Mouse (Mus musculus) liver, adult 2 months (tissue): ENCODE results near the gene Tmem38b. TPM values are rescaled to one million over a fixed set of nuclear protein-coding genes. Genes with fewer than 3 reads are reported as not detected.
A peak's percentile ranks its signal among the peaks of the same experiment; 100 is the strongest.

ENCODE experiments used
- DNase-seq: peaks from one replicate; pipeline ENCODE4 v3.0.0-alpha.2; 2011; ENCODE audit warnings: low read depth, low spot score; ENCODE audit errors: extremely low read depth
- H3K27ac ChIP-seq: fragments of 200-500 bp; replicated peaks from 2 replicates; pipeline ENCODE4 v1.5.1; 2012; ENCODE audit warnings: low read depth, mild to moderate bottlenecking, control low read depth, inconsistent platforms, low read length; ENCODE audit not compliant: insufficient read depth
- H3K27me3 ChIP-seq: fragments of 200-500 bp; 2 replicates; pipeline ENCODE4 v1.6.1; 2012; ENCODE audit warnings: mild to moderate bottlenecking, moderate library complexity, low read length, inconsistent platforms; ENCODE audit not compliant: control insufficient read depth, insufficient read depth
- H3K36me3 ChIP-seq: fragments of 200-500 bp; 2 replicates; pipeline ENCODE4 v1.6.1; 2012; ENCODE audit warnings: low read length, inconsistent platforms; ENCODE audit not compliant: control insufficient read depth, insufficient read depth
- H3K4me1 ChIP-seq: fragments of 200-500 bp; 2 replicates; pipeline ENCODE4 v1.6.1; 2011; ENCODE audit warnings: low read length; ENCODE audit not compliant: control insufficient read depth, insufficient read depth
- H3K4me3 ChIP-seq: fragments of 200-500 bp; 2 replicates; pipeline ENCODE4 v1.5.1; 2011; ENCODE audit warnings: low read depth, mild to moderate bottlenecking, control low read depth, low read length, moderate library complexity; ENCODE audit not compliant: insufficient read depth
- H3K79me2 ChIP-seq: fragments of 200-500 bp; 2 replicates; pipeline ENCODE4 v1.6.1; 2012; ENCODE audit warnings: inconsistent platforms, mild to moderate bottlenecking, low read length, moderate library complexity; ENCODE audit not compliant: control insufficient read depth, insufficient read depth
- H3K9ac ChIP-seq: fragments of 200-500 bp; 2 replicates; pipeline ENCODE4 v1.6.1; 2012; ENCODE audit warnings: low read depth, mild to moderate bottlenecking, control low read depth, inconsistent platforms, low read length
- CTCF ChIP-seq: fragments of 200-500 bp; IDR thresholded peaks from 2 replicates; pipeline ENCODE4 v1.5.1; 2011; ENCODE audit warnings: low read depth, low read length, control low read depth
- POLR2A ChIP-seq: fragments of 200-500 bp; IDR thresholded peaks from 2 replicates; pipeline ENCODE4 v1.6.1; 2011; ENCODE audit warnings: low read length, control low read depth; ENCODE audit not compliant: insufficient read depth; ENCODE audit errors: extremely low read depth
- WGBS: fragments of 180-500 bp; shearing (Covaris S2); methylation state at CpG from one replicate; pipeline ENCODE4 v1.1.7; 2018; 5-methylcytosine and 5-hydroxymethylcytosine counted together
- polyA plus RNA-seq: library from polyadenylated mRNA; depleted of rRNA; stranded (reverse); fragments of >200 nt; gene quantifications from 2 replicates; pipeline ENCODE4 v1.2.3, GENCODE M21; 2012; rRNA removed
- total RNA-seq: library from RNA; depleted of rRNA; stranded (reverse); fragments of >200 nt; gene quantifications from 2 replicates; pipeline ENCODE4 v1.2.3, GENCODE M21; 2014; rRNA removed

Gene Tmem38b
- total and polyA plus RNA-seq, 2 experiments: 29.5 to 44.7 TPM

DNA sequence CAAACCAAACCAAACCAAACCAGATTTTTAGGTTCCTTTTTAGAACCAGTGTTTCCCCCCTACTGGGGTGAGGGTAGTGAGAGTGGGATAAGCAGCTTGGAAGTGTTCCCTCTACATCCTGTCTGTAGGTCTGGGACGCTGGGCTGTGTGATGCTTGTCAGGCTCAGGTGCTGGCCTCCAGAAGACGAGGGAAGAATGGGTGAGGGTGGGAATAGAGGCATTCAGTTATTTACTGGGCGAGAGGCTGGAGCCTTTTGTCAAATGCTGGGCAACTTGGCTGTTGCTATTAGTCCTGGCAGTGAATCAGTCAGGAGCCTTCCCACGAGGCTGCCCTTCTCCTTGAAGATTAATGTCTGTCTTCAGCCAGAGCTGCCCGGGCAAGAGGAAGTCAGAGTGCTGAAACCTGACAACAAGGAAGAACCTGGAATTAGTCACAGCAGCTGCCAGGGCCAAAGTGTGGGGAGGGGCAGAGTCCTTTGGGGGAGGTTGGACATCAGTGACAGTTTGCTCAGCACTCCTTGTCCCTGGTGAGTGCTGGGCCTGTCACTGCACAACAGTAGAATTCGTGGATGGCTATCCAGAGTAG is 74.6 kb downstream of the Tmem38b start:
- no peaks in the 10 kb centered on the region for H3K27me3 ChIP-seq
- no peak overlapping the region for H3K9ac ChIP-seq
- no peak overlapping the region for H3K27ac ChIP-seq
- no peaks in the 10 kb centered on the region for H3K4me1 ChIP-seq
- H3K4me3 ChIP-seq: no peak overlapping the region
- TF ChIP-seq POLR2A (no peak), CTCF (no peak)
- WGBS: 50% methylated on average over 6 of the region's 6 CpGs
- no peaks in the 10 kb centered on the region for H3K36me3 ChIP-seq
- no peak for DNase-seq
- H3K79me2 ChIP-seq: no peaks in the 10 kb centered on the region

GRCm38 (mm10) chr4:53904335-53904734 is 78.5 kb downstream of the Tmem38b start:
- Histone ChIP-seq H3K27ac (no peak overlapping the region), H3K36me3 (no peaks in the 10 kb centered on the region), H3K27me3 (no peaks in the 10 kb centered on the region), H3K4me3 (no peak overlapping the region), H3K4me1 (no peaks in the 10 kb centered on the region), H3K79me2 (no peaks in the 10 kb centered on the region), H3K9ac (no peak overlapping the region)
- no peak for DNase-seq
- TF ChIP-seq CTCF (no peak), POLR2A (no peak)
- WGBS: 88% methylated on average over 7 of the region's 7 CpGs

DNA sequence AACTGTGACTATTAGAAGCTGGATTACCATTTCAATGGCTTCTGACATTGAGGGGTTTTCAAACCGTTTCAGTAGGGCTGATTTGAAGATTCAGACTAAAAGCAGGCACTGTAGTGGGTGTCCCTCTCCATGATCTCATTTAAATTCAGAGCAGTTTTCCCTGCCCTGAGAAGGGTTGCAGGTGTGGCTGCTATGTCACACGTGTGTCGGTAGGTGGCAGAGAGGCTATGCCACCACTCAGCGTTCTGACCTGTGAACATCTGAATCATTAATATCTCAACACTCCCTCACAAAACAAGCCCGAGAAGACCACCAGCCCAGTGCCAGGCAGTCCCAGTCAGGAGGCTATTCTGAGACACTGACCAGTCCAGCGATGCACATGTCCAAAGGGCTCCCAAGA is 79.7 kb downstream of the Tmem38b start:
- Histone ChIP-seq H3K27ac (no peak overlapping the region), H3K4me1 (no peaks in the 10 kb centered on the region), H3K79me2 (no peaks in the 10 kb centered on the region), H3K36me3 (no peaks in the 10 kb centered on the region), H3K9ac (no peak overlapping the region), H3K27me3 (no peaks in the 10 kb centered on the region), H3K4me3 (no peak overlapping the region)
- WGBS: 28% methylated on average over 6 of the region's 6 CpGs
- DNase-seq: no peak
- no peak for TF ChIP-seq POLR2A
- peak; percentile 69 for TF ChIP-seq CTCF

DNA sequence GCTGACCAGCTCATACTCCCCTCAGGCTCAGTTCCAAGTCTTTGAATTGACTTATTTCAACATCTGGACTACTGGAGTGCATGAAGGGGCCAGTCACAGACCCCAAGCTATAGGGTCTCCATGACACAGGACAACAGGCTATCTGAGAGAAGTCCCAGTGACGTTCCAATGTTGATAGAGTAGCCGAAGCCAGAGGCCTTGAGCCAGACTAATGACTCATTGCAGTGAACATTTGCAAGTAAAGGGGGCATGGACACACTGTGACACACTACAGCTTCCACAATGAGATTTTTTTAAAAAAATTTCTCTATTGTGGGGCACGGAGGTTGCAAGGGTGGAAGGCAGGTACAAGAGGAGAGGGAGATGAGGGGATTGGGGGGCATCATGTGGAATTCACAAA is 81.2 kb downstream of the Tmem38b start:
- Histone ChIP-seq H3K4me1 (no peaks in the 10 kb centered on the region), H3K4me3 (no peak overlapping the region), H3K27me3 (no peaks in the 10 kb centered on the region), H3K27ac (no peak overlapping the region), H3K79me2 (no peaks in the 10 kb centered on the region), H3K36me3 (no peaks in the 10 kb centered on the region), H3K9ac (no peak overlapping the region)
- WGBS: 86% methylated on average over 3 of the region's 3 CpGs
- no peak for DNase-seq
- TF ChIP-seq POLR2A (no peak), CTCF (no peak)

Other genes with a start within 250 kb of the Tmem38b start
- gene Fsd1l, start 194.6 kb upstream of the Tmem38b start, total RNA-seq: 0.54 and 0.74 TPM in 2 replicates
- gene Fsd1l, start 194.6 kb upstream of the Tmem38b start, polyA plus RNA-seq: 0.02 and 0.05 TPM in 2 replicates
- 5.6 and 5.8 TPM in 2 replicates for gene Fktn, start 112.0 kb upstream of the Tmem38b start, total RNA-seq
- gene Fktn, start 112.0 kb upstream of the Tmem38b start, polyA plus RNA-seq: 2.0 and 2.3 TPM in 2 replicates
- under 0.01 TPM in 1 of 2 replicates, not detected in the other for gene Tal2, start 46.3 kb upstream of the Tmem38b start, total RNA-seq
- gene Tal2, start 46.3 kb upstream of the Tmem38b start, polyA plus RNA-seq: not detected in 2 replicates